Mouse (Mus musculus) right cerebral cortex, postnatal 36 days (tissue): ENCODE results near the gene Mmp24.
A peak's percentile ranks its signal among the peaks of the same experiment; 100 is the strongest.
"Not testable (repeated sequence)": the region's sequence is repeated elsewhere in the genome, so short reads cannot be mapped to it uniquely, and the experiment has no call there.

Experiments
- DNase-seq, 2 experiments: peaks; one replicate each; pipeline ENCODE4 v3.0.0; 2022; ENCODE audit warnings: low spot score in 2 of 2, mixed read lengths in 1 of 2

The Mmp24 gene

GRCm38 (mm10) chr2:155774927-155775684, at the start of gene Mmp24:
Gene Mmp24 (plus strand): TSS chr2:155775342.
- DNase-seq, result no peak

GRCm38 (mm10) chr2:155726302-155726701, 48.8 kb upstream of the Mmp24 start:
- DNase-seq, result no peak

DNA sequence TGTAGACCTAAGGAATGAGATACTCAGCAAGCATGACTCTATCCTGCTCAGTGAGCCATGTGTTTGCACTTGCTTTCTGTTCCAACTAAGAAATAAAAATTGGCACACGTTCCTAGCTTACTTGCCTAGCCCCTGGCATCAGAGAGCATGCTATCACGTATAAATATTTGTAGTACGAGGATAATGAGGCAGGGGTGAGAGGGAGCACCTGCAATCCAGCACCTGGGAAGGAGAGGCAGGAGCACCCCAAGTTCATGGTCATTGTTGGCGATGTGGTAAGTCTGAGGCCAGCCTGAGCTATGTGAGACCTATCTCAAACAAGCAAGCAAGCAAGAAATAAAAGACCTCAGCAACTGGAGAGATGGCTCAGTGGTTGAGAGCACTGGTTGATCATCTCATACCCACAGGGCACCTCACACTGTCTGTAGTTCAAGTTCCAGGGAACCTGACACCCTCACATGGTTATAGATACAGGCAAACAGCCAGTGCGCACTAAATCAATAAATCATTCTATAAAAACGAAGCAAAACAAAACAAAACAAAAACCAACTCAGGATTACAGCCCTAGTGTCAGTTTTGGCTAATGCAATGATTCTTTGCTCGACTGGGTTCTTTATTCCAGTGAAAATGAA, 47.3 kb upstream of the Mmp24 start:
- no peak for DNase-seq

- no peak for DNase-seq
Observed at GRCm38 (mm10) chr2:155728742-155729141, 46.4 kb upstream of the Mmp24 start.

- DNase-seq, result peak; percentile 87 to 92
Observed at GRCm38 (mm10) chr2:155729158-155729645, 45.9 kb upstream of the Mmp24 start, which contains the start of gene Edem2. Gene Edem2 (minus strand): TSS chr2:155729475.

DNA sequence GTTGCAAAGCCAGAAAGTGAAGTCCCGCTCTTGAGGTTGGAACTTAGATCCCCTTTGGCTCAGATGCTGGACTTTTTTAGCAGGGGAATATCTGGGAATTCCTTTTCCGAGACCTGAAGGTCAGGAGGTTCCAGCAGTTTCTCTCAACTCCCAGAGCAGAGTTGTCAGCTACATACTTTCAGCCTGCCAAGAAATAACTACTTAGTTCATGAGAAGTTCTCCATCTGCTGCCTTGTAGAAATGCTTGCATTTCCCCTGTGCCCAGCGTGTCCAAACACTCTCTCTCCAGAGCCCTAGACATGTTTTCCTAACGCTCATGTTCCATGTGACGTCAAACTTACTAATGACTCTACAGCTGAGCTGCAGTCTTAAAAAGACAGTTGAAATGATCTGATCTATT, 40.1 kb upstream of the Mmp24 start:
- no peak for DNase-seq

GRCm38 (mm10) chr2:155735766-155736165, 39.4 kb upstream of the Mmp24 start, which contains the start of gene Gm17581:
Gene Gm17581 (minus strand): TSS chr2:155735866.
- not testable (repeated sequence) for DNase-seq

DNA sequence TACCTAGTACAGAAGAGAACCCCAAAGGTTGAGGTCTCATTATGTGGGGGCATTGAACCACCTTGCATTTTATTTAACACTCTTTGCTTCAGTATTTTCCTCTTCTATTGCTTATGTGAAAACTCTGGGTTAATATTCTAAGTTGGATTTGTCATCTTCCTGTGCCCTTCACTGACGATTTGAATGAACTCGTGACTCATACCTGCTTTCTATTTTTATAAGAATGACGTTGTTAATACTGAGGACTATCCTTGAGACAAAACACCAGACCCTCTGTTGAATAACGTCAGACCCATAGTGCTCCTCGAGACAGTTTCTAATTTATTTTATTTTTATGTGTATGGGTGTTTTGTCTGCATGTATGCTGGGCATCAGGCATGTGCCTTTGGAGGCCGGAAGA, 38.2 kb upstream of the Mmp24 start:
- no peak for DNase-seq

DNA sequence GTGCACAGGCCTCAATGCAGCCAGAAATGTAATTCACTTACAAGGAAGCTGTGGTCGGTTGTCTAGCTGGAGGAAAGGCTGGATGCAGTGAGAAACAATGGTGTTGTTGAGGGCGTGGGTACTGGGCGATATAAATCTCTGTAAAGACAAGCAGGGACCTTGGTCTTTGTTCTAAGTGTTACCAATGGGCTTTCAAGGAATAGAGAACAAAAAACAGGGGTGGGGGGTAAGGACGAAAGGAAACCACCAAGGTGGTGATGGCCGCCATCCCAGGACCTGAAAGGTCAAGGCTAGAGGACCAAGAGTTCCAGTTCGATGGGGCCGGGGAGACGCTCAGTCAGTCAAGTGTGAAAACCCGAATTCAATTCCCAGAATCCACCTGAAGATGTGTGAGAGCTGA, 37.3 kb upstream of the Mmp24 start:
- DNase-seq, result no peak

- no peak for DNase-seq
Observed at GRCm38 (mm10) chr2:155742211-155742610, 32.9 kb upstream of the Mmp24 start.

DNA sequence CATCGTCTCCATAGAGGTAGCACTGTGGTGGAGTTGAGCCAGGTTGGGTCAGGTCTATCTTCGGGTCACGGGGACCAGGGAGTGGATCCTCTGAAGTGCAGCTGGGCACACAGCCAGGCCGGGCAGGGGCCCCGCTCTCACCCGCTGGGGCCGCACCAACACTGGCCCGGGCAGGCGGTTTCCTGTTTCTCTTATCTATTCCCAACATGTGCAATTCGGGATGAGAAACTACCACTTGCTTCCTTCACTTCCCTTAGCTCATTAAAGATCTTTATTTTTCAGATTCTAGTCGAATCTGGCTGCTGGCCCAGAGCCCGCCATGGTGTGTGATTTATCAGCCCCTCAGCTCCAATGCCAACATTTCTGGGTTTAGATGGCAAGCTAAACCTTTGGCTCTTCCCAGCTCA, 32.2 kb upstream of the Mmp24 start:
- no peak for DNase-seq

DNA sequence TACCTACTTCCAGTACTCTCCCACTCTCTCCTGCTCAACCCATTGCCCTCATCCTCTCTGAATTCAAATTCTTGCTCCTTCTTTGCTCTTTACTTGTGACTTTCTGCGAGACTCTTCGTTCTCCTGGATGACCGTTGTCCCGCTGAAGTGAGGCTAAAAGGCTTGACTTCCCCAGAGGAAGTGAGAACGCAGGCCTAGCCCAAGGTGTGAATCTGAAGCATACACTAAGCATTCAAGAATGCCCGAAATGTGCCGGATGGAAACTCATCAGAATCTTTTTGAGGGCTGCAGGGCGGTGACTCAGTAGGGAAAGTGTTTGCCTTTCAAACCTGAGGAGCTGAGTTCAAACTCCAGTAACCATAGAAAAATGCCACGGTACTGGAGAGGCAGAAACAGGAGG, 31.8 kb upstream of the Mmp24 start:
- no peak for DNase-seq

DNA sequence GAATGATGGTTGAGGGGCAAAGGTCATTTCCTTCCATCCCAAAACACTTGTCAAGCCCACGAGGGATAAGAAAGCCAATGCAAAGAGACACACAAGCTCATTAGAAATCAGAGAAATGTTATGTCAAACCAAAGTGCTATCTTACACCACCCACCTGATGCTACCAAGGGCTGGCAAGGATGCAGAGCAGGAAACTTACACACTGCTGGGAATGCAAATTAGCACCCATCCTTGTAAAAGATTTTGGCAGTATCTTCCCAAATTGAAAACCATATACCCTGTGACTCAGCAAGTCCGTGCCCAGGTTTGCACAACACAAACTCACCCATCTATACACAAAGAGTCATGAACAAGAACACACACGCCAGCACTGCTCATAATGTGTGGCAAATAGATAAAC, 29.7 kb upstream of the Mmp24 start:
- no peak for DNase-seq

GRCm38 (mm10) chr2:155749394-155749793, 25.7 kb upstream of the Mmp24 start:
- no peak for DNase-seq

GRCm38 (mm10) chr2:155751014-155751786, 23.9 kb upstream of the Mmp24 start, which contains the start of gene Procr:
Gene Procr (plus strand): TSS chr2:155751117.
- DNase-seq, result no peak

DNA sequence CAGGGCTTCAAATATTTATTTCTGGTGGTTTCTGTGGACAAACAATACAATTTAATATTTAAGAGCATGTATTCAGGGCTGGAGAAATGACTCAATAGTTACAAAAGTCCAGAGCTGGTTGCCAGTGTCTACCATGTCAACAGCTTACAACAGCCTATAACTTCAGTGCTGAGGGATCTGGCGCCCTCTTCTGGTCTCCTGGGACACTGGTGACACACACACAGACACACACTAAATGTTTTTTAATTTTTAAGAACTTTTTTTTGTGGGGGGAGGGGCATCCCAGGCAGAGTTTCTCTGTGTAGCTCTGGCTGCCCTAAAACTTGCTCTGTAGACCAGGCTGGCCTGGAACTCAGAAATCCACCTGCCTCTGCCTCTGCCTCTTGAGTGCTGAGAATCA, 19.4 kb upstream of the Mmp24 start:
- DNase-seq, result no peak

DNA sequence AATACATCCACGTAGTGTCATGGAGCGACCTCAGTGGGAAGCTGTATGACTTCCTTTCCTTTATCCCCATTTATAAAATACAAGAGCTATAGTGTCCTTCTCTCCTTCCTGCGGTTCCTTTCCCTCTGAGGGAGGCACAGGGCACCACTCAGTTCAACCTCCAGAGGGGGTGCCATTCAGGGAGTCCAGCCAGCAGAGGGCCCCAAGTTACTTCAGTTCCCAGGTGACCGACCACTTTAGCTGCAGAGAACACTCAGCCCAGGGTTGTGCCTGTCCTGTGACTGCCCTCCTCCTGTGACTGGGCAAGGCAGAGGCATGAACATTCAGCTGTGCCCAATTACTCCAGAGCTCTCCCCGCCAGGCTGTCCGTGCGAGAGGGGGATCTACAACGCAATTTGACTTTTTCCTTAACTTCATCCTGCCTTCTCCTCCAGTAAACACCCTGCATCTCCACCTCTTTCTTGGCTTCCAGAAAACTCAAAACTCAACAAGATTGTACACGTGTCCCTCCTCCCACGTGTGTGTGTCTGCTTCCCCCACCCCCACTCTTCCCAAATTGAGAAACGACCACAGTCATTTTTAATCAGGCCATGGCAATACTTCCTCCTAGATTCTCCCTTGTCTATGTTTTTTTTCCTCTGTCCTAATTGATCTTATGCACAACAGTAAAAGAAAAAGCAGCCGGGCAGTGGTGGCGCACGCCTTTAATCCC, 18.1 kb upstream of the Mmp24 start:
- DNase-seq, result no peak

- no peak for DNase-seq
Observed at GRCm38 (mm10) chr2:155764679-155765418, 10.3 kb upstream of the Mmp24 start.

DNA sequence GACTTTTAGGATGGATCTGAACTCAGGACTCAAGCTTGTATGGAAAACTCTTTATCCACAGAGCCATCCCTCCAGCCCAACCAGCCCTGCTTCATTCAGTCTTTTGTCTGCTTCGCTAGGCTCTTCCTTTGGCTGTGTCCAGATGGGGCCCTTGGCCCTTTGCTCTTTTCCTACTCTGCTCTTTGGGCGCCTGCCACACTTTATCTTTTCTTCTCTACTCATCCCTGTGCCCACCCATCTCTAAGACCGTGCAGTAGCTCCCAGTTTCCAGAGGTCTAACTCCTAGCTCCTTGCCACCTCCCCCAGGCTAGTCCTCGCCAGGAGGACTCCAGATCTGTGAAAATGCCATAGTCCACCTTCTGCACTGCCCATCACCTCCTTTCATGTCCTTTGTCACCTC, 1.5 kb upstream of the Mmp24 start:
- no peak for DNase-seq

GRCm38 (mm10) chr2:155774261-155774926, 748 bp upstream of the Mmp24 start:
- no peak for DNase-seq
